Mouse (Mus musculus): Measurements from ENCODE around the gene Pus10. TPM values are rescaled to one million over a fixed set of nuclear protein-coding genes. Genes with fewer than 3 reads are reported as not detected.

Pus10 gene
- total RNA-seq (2018; cell fraction: chromatin; rRNA removed) = 100 to 1,000 TPM in 2 of 26 experiments, 10 to 100 TPM in 24; 19.7 to 105 (median 71.1) TPM
- 10 to 100 TPM; 14.6 to 33.8 (median 23.9) TPM for total RNA-seq (2018; cell fraction: cytosol; rRNA removed)
- total RNA-seq (2018; cell fraction: nucleus; rRNA removed) = 10 to 100 TPM; 12.6 to 63.3 (median 40.2) TPM
- polyA plus RNA-seq (2018) = 13.4 to 17.9 TPM (median 17.4 TPM) in 3 replicates

GRCm38 (mm10) chr11:23665311-23665786, at the start of gene Pus10:
Gene Pus10, plus strand, starts transcription at chr11:23665674.
- H3K27ac ChIP-seq = peak within 1 kb of the TSS; percentile 94
- under 1% methylated on average over 37 of the region's 40 CpGs for WGBS (ENCODE audit: missing documents)
- H3K36me3 ChIP-seq (ENCODE audit: inconsistent target) = no peaks in the 10 kb centered on the region; the same call in 1 of the 2 replicates
- H3K79me2 ChIP-seq (ENCODE audit: inconsistent target) = peaks cover 72% of the 10 kb centered on the region
- H3K4me3 ChIP-seq (ENCODE audit: inconsistent target) = peak within 1 kb of the TSS; percentile 84

DNA sequence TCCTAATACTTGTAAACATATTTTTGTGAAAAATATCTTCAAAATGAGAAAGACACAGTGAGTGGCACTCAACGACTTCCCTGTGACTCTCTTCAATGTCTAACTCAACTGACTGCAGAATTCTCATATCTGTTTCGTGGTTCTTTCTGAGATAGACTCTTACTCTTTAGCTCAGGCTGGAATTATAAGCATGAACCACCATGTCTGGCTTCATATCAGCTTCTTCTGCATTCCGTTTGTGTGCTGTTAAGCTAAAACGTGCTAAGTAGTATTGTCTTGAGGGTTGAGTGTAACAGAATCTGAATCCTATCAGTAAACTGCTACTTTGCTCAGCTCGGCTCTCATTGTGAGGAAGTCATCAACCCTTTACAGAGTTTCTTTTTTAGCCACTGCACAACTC, 46.5 kb upstream of the Pus10 start:
- Histone ChIP-seq H3K27ac (no peak overlapping the region), H3K79me2 (ENCODE audit: inconsistent target) (no peaks in the 10 kb centered on the region), H3K36me3 (ENCODE audit: inconsistent target) (peaks cover 21% of the 10 kb centered on the region; the same call in 1 of the 2 replicates), H3K4me3 (ENCODE audit: inconsistent target) (no peak overlapping the region)
- 96% methylated on average over 5 of the region's 5 CpGs for WGBS (ENCODE audit: missing documents)

DNA sequence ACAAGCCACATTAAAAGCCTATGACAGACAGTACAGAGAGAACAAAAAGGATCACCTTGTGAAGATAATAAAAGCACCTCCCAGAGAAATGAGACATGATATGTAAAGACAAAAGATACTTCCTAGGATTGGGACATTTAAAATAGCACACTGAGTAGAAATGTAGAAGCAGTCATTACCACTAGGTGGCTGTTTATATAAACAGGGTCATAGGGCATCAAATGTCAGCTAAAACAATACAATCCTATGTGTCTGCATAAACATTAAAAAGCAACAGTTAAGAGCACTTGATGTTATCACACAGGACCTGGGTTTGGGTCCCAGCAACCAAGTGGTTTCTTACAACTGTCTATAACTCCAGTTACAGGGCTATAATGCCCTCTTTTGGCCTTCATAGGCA, 34.8 kb upstream of the Pus10 start:
- peaks cover 6% of the 10 kb centered on the region; the same call in 1 of the 2 replicates for H3K79me2 ChIP-seq (ENCODE audit: inconsistent target)
- no peak overlapping the region for H3K27ac ChIP-seq
- H3K36me3 ChIP-seq (ENCODE audit: inconsistent target) = peaks cover 8% of the 10 kb centered on the region; the same call in 1 of the 2 replicates
- no peak overlapping the region for H3K4me3 ChIP-seq (ENCODE audit: inconsistent target)

DNA sequence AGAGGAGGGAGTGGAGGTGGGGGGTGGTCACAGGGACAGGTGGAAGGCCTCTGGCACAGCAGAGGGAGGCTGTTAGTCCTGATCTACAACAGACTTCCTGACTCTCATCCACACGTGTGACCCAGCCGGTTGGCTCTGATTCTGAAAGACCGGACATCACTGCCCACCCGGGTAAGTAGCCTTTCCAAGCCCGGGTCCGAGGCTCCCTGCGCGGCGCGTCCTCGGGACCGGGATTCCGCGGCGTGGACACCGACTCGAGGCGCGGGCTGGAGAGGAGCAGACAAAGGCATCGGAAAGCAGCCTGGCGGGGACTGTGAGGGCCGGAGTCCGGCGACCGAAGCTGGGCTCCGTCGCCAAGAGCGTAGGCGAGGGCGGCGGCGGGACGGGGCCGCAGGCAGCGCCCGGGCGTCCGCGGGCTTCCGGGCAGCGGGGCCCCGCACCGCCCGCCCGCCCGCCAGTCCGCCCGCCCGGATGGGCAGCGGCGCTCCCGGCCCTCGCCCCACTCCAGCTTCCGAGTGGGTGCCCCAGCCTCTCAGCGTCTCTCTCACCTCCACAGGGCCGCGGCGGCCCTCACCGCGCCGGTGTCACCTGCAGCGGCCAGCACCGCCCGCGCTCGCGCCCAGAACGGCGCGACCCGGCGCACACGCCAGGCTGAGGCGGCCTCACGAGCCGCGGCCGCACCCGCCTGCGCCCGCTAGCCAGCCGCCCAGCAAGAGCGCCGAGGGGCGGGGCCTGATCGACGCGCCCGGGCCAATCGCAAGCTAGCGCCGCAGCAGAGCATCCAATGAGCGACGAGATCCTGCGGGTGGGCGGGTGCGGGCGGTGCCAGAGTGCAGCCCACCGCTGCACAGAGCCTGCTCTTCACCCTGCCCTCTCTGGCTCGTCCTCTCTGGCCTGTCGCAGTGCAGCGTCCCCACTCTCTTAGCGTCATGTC, 32.3 kb upstream of the Pus10 start, which contains the start of gene 0610010F05Rik:
Gene 0610010F05Rik (minus strand): TSS at position 695 of the 934 bp plus-strand sequence.
- peaks cover 6% of the 10 kb centered on the region; the same call in 1 of the 2 replicates for H3K79me2 ChIP-seq (ENCODE audit: inconsistent target)
- H3K4me3 ChIP-seq (ENCODE audit: inconsistent target) = peak within 1 kb of the TSS; percentile 53
- H3K36me3 ChIP-seq (ENCODE audit: inconsistent target) = peaks cover 6% of the 10 kb centered on the region; the same call in 1 of the 2 replicates
- H3K27ac ChIP-seq = no peak within 1 kb of the TSS
- WGBS (ENCODE audit: missing documents) = under 1% methylated on average over 93 of the region's 103 CpGs

- Histone ChIP-seq H3K79me2 (ENCODE audit: inconsistent target) (peaks cover 6% of the 10 kb centered on the region; the same call in 1 of the 2 replicates), H3K36me3 (ENCODE audit: inconsistent target) (no peaks in the 10 kb centered on the region)
Observed at GRCm38 (mm10) chr11:23633879-23634215, 31.6 kb upstream of the Pus10 start.

GRCm38 (mm10) chr11:23634573-23634972, 30.9 kb upstream of the Pus10 start:
- WGBS (ENCODE audit: missing documents) = 98% methylated on average over 8 of the region's 8 CpGs
- Histone ChIP-seq H3K4me3 (ENCODE audit: inconsistent target) (no peak overlapping the region), H3K79me2 (ENCODE audit: inconsistent target) (peaks cover 6% of the 10 kb centered on the region; the same call in 1 of the 2 replicates)

More at GRCm38 (mm10) chr11:23633879-23634215, 31.6 kb upstream of the Pus10 start:
- Histone ChIP-seq H3K4me3 (ENCODE audit: inconsistent target) (peak overlapping the region; percentile 21), H3K27ac (no peak overlapping the region)
- WGBS (ENCODE audit: missing documents) = 11% methylated on average over 7 of the region's 7 CpGs

GRCm38 (mm10) chr11:23647431-23647830, 18.0 kb upstream of the Pus10 start:
- Histone ChIP-seq H3K79me2 (ENCODE audit: inconsistent target) (peaks cover 7% of the 10 kb centered on the region; the same call in 1 of the 2 replicates), H3K27ac (no peak overlapping the region), H3K36me3 (ENCODE audit: inconsistent target) (peaks cover 38% of the 10 kb centered on the region), H3K4me3 (ENCODE audit: inconsistent target) (no peak overlapping the region)

More at GRCm38 (mm10) chr11:23634573-23634972, 30.9 kb upstream of the Pus10 start:
- Histone ChIP-seq H3K36me3 (ENCODE audit: inconsistent target) (no peaks in the 10 kb centered on the region), H3K27ac (no peak overlapping the region)

DNA sequence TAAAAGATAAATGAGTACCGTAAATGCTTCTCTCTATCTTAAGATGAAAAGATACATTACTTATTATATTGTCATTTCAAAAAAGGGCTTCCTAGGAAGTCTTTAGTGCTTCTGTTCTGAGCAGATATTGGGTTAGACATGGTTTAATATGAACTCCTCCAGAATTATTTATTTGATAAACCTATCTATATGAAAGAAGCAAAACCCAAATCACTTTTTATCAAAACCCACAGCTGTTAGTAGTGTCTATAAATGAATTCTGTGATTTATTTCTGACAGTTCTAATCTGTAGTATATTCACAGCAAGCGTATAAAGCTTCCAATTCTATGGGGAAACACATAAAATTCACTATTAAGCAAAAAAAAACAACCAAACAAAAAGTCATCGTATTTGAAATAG, 17.6 kb upstream of the Pus10 start:
- no peak overlapping the region for H3K27ac ChIP-seq
- peaks cover 7% of the 10 kb centered on the region; the same call in 1 of the 2 replicates for H3K79me2 ChIP-seq (ENCODE audit: inconsistent target)
- no peak overlapping the region for H3K4me3 ChIP-seq (ENCODE audit: inconsistent target)
- WGBS (ENCODE audit: missing documents) = 90% methylated on average over 3 of the region's 3 CpGs
- peaks cover 35% of the 10 kb centered on the region for H3K36me3 ChIP-seq (ENCODE audit: inconsistent target)

- H3K27ac ChIP-seq = no peak overlapping the region
- H3K4me3 ChIP-seq (ENCODE audit: inconsistent target) = no peak overlapping the region
- H3K36me3 ChIP-seq (ENCODE audit: inconsistent target) = peaks cover 27% of the 10 kb centered on the region
- WGBS (ENCODE audit: missing documents) = 88% methylated on average over 3 of the region's 3 CpGs
- H3K79me2 ChIP-seq (ENCODE audit: inconsistent target) = peaks cover 54% of the 10 kb centered on the region
Observed at GRCm38 (mm10) chr11:23653666-23654065, 11.8 kb upstream of the Pus10 start.

DNA sequence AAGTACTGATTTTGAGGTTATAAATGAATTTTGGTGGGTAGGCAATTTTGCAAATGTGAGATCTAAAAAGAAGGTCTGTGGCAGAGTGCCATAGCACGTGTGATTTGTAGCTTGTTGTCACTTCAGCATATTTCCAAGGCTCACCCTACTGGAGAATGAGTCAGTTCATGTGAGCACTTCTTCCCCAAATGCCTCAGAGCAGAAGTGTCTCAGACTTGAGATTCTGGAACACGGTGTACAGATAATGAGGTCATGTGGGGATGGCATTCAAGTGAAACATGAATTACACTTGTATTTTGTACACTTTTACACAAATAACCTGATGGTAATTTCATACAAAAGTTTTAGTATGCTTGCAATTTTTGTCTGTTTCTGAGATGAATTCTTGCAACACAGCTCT, 7.7 kb upstream of the Pus10 start:
- WGBS (ENCODE audit: missing documents) = 6% methylated on average over 2 of the region's 2 CpGs
- H3K36me3 ChIP-seq (ENCODE audit: inconsistent target) = no peaks in the 10 kb centered on the region
- no peak overlapping the region for H3K4me3 ChIP-seq (ENCODE audit: inconsistent target)
- H3K27ac ChIP-seq = peak overlapping the region; percentile 34
- peaks cover 88% of the 10 kb centered on the region for H3K79me2 ChIP-seq (ENCODE audit: inconsistent target)

- Histone ChIP-seq H3K4me3 (ENCODE audit: inconsistent target) (peak overlapping the region; percentile 84), H3K36me3 (ENCODE audit: inconsistent target) (no peaks in the 10 kb centered on the region; the same call in 1 of the 2 replicates), H3K27ac (0 out of 2 replicates have a peak overlapping the region, but pooled peaks have one; percentile 54), H3K79me2 (ENCODE audit: inconsistent target) (peaks cover 77% of the 10 kb centered on the region)
Observed at GRCm38 (mm10) chr11:23664232-23664631, 1.2 kb upstream of the Pus10 start.

DNA sequence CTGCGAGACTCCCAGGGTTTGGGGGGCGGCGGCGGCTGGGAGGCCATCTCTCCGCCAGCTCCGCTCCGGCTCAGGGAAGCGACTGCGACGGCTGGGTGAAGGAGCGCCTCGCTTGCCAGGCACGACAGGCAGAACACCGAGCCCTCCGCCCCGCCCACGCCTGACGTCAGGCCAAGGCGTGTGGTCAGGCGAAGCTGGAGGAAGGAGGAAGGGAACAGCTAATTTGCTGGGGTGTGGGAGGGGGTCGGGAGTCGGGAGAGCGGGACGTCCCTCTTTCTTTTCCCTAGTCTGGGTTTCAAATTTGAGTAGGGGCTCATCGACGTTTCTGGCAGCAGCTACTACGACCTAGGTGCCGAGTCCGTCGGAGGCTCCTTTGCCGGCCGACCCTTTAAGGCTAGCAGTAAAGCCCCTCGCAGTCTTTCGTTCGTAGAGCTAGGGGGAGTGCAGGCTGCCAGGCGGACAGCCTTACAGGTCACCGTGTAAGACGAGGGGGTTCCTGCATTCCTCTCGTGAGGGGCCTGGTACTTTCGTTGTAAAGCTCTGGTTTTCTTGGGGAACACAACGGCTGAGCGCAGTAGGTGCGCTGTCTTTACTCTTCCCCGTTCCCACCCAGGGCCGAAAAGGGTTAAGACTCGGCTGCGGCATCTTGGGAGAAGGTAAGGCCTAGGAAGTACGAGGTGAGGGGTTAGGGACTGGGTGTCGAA, 476 bp downstream of the Pus10 start, which contains the start of gene Pex13:
Gene Pex13 (minus strand): TSS at position 162 of the 704 bp plus-strand sequence.
- WGBS (ENCODE audit: missing documents) = 2% methylated on average over 49 of the region's 49 CpGs
- peaks cover 4% of the 10 kb centered on the region; the same call in 1 of the 2 replicates for H3K36me3 ChIP-seq (ENCODE audit: inconsistent target)
- peak within 1 kb of the TSS; percentile 94 for H3K27ac ChIP-seq
- peaks cover 66% of the 10 kb centered on the region for H3K79me2 ChIP-seq (ENCODE audit: inconsistent target)
- H3K4me3 ChIP-seq (ENCODE audit: inconsistent target) = peak within 1 kb of the TSS; percentile 84

DNA sequence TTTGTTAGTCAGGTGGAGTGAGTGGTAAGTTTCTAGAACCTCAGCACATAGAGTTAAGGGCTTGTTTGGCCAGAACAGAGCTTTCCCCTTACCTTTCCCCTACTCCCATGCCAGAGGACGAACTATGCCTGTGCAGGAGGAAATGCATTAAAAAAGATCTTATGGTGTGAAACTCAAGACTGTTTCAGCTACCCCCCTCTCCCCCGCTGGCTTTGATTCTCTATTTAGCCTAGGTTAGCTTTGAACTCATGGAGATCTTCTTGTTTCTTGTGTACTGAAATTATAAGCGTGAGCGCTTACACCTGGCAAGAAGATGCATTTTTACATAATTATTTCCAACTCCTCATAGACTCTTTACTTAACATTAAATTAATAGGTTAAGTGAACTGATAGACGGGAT, 1.1 kb downstream of the Pus10 start:
- Histone ChIP-seq H3K79me2 (ENCODE audit: inconsistent target) (peaks cover 61% of the 10 kb centered on the region), H3K4me3 (ENCODE audit: inconsistent target) (peak overlapping the region; percentile 84), H3K27ac (peak overlapping the region; percentile 94), H3K36me3 (ENCODE audit: inconsistent target) (peaks cover 8% of the 10 kb centered on the region; the same call in 1 of the 2 replicates)
- 1% methylated on average over 5 of the region's 5 CpGs for WGBS (ENCODE audit: missing documents)

DNA sequence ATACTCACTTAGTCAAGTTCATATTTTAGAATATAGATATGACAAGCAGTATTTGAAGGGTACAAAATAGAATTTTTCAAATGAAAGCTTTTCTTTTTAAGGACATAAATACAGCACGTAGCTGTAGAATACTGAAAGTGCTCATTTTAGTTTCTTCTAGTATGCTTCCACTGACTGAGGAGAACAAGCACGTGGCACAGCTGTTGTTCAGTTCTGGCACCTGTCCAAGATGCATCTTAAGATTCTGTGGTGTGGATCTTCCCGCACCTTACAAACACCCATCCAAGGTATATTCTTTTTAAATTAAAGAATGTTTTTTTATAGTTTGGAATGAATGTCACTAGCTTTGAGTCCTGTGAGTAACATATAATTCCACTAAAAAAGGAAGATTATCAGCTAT, 1.7 kb downstream of the Pus10 start:
- WGBS (ENCODE audit: missing documents) = 14% methylated on average over 3 of the region's 3 CpGs
- Histone ChIP-seq H3K36me3 (ENCODE audit: inconsistent target) (peaks cover 13% of the 10 kb centered on the region; the same call in 1 of the 2 replicates), H3K4me3 (ENCODE audit: inconsistent target) (peak overlapping the region; percentile 84), H3K79me2 (ENCODE audit: inconsistent target) (peaks cover 55% of the 10 kb centered on the region), H3K27ac (peak overlapping the region; percentile 94; the same call in 1 of the 2 replicates)
